Mouse (Mus musculus): ENCODE measurements around the gene Ifi27l2b. TPM values are rescaled to one million over a fixed set of nuclear protein-coding genes. Genes with fewer than 3 reads are reported as not detected.

Ifi27l2b gene
- 0.12 TPM for polyA plus RNA-seq (2012; fragmentation: generic; extraction: Trizol)
- long read RNA-seq, experiment 1: 0 reads
- long read RNA-seq, experiment 2: 0 reads

GRCm38 (mm10) chr12:103457140-103457539 is at the start of gene Ifi27l2b:
TSS of gene Ifi27l2b (minus strand) at chr12:103457223.
- Histone ChIP-seq H3K4me3 (ENCODE audit: insufficient read depth, poor library complexity, severe bottlenecking) (no peak within 1 kb of the TSS), H3K79me3 (ENCODE audit: low read depth) (no peaks in the 10 kb centered on the region), H3K79me2 (ENCODE audit: control insufficient read depth, insufficient read depth) (no peaks in the 10 kb centered on the region), H3K27me3 (ENCODE audit: control insufficient read depth, insufficient read depth, insufficient read length) (no peaks in the 10 kb centered on the region), H3K36me3 (ENCODE audit: control insufficient read depth, insufficient read depth) (no peaks in the 10 kb centered on the region), H3ac (ENCODE audit: control insufficient read depth, insufficient read length, low read depth) (no peak within 1 kb of the TSS)
- no peak for TF ChIP-seq MYOG (IDR thresholded peaks at IDR 0.05; ENCODE audit: control insufficient read depth, extremely low read depth, insufficient read length)

- Histone ChIP-seq H3K79me3 (ENCODE audit: low read depth) (no peaks in the 10 kb centered on the region), H3K36me3 (ENCODE audit: control insufficient read depth, insufficient read depth) (no peaks in the 10 kb centered on the region), H3K4me3 (ENCODE audit: insufficient read depth, poor library complexity, severe bottlenecking) (no peak overlapping the region), H3K27me3 (ENCODE audit: control insufficient read depth, insufficient read depth, insufficient read length) (no peaks in the 10 kb centered on the region), H3ac (ENCODE audit: control insufficient read depth, insufficient read length, low read depth) (no peak overlapping the region), H3K79me2 (ENCODE audit: control insufficient read depth, insufficient read depth) (no peaks in the 10 kb centered on the region)
- TF ChIP-seq MYOG (IDR thresholded peaks at IDR 0.05; ENCODE audit: control insufficient read depth, extremely low read depth, insufficient read length) (no peak), USF1 (IDR thresholded peaks at IDR 0.05; ENCODE audit: low read depth) (no peak), FOSL1 (IDR thresholded peaks at IDR 0.05; ENCODE audit: insufficient read depth, low read length, poor library complexity, severe bottlenecking) (no peak), CEBPB (IDR thresholded peaks at IDR 0.05; ENCODE audit: low read depth) (no peak), MYOD1 (IDR thresholded peaks at IDR 0.05; ENCODE audit: control insufficient read depth, insufficient read length, low read depth) (no peak), MAX (IDR thresholded peaks at IDR 0.05) (no peak), CTCF (IDR thresholded peaks at IDR 0.05; ENCODE audit: control insufficient read depth, insufficient read depth, insufficient read length) (no peak)
Observed at GRCm38 (mm10) chr12:103504402-103504801, 47.4 kb upstream of the Ifi27l2b start.

- TF ChIP-seq CTCF (IDR thresholded peaks at IDR 0.05; ENCODE audit: control insufficient read depth, insufficient read depth, insufficient read length) (no peak), USF1 (IDR thresholded peaks at IDR 0.05; ENCODE audit: low read depth) (no peak), CEBPB (IDR thresholded peaks at IDR 0.05; ENCODE audit: low read depth) (no peak), MYOD1 (IDR thresholded peaks at IDR 0.05; ENCODE audit: control insufficient read depth, insufficient read length, low read depth) (no peak)
Observed at GRCm38 (mm10) chr12:103503300-103503699, 46.3 kb upstream of the Ifi27l2b start.

GRCm38 (mm10) chr12:103499261-103499660 is 42.2 kb upstream of the Ifi27l2b start:
- Histone ChIP-seq H3K79me2 (ENCODE audit: control insufficient read depth, insufficient read depth) (no peaks in the 10 kb centered on the region), H3K79me3 (ENCODE audit: low read depth) (no peaks in the 10 kb centered on the region), H3K27me3 (ENCODE audit: control insufficient read depth, insufficient read depth, insufficient read length) (no peaks in the 10 kb centered on the region), H3K36me3 (ENCODE audit: control insufficient read depth, insufficient read depth) (no peaks in the 10 kb centered on the region), H3ac (ENCODE audit: control insufficient read depth, insufficient read length, low read depth) (no peak overlapping the region), H3K4me3 (ENCODE audit: insufficient read depth, poor library complexity, severe bottlenecking) (no peak overlapping the region)
- TF ChIP-seq FOSL1 (IDR thresholded peaks at IDR 0.05; ENCODE audit: insufficient read depth, low read length, poor library complexity, severe bottlenecking): no peak

More at GRCm38 (mm10) chr12:103503300-103503699, 46.3 kb upstream of the Ifi27l2b start:
- Histone ChIP-seq H3K79me2 (ENCODE audit: control insufficient read depth, insufficient read depth) (no peaks in the 10 kb centered on the region), H3ac (ENCODE audit: control insufficient read depth, insufficient read length, low read depth) (no peak overlapping the region), H3K36me3 (ENCODE audit: control insufficient read depth, insufficient read depth) (no peaks in the 10 kb centered on the region), H3K27me3 (ENCODE audit: control insufficient read depth, insufficient read depth, insufficient read length) (no peaks in the 10 kb centered on the region), H3K79me3 (ENCODE audit: low read depth) (no peaks in the 10 kb centered on the region), H3K4me3 (ENCODE audit: insufficient read depth, poor library complexity, severe bottlenecking) (no peak overlapping the region)

- Histone ChIP-seq H3K4me3 (ENCODE audit: insufficient read depth, poor library complexity, severe bottlenecking) (no peak overlapping the region), H3K36me3 (ENCODE audit: control insufficient read depth, insufficient read depth) (no peaks in the 10 kb centered on the region), H3ac (ENCODE audit: control insufficient read depth, insufficient read length, low read depth) (no peak overlapping the region), H3K27me3 (ENCODE audit: control insufficient read depth, insufficient read depth, insufficient read length) (no peaks in the 10 kb centered on the region), H3K79me2 (ENCODE audit: control insufficient read depth, insufficient read depth) (no peaks in the 10 kb centered on the region), H3K79me3 (ENCODE audit: low read depth) (no peaks in the 10 kb centered on the region)
- TF ChIP-seq MYOD1 (IDR thresholded peaks at IDR 0.05; ENCODE audit: control insufficient read depth, insufficient read length, low read depth) (no peak), MAX (IDR thresholded peaks at IDR 0.05) (no peak), CTCF (IDR thresholded peaks at IDR 0.05; ENCODE audit: control insufficient read depth, insufficient read depth, insufficient read length) (no peak), CEBPB (IDR thresholded peaks at IDR 0.05; ENCODE audit: low read depth) (no peak), MYOG (IDR thresholded peaks at IDR 0.05; ENCODE audit: control insufficient read depth, extremely low read depth, insufficient read length) (no peak), USF1 (IDR thresholded peaks at IDR 0.05; ENCODE audit: low read depth) (no peak), FOSL1 (IDR thresholded peaks at IDR 0.05; ENCODE audit: insufficient read depth, low read length, poor library complexity, severe bottlenecking) (no peak)
Observed at GRCm38 (mm10) chr12:103498768-103499167, 41.7 kb upstream of the Ifi27l2b start.

GRCm38 (mm10) chr12:103494486-103494885 is 37.5 kb upstream of the Ifi27l2b start:
- Histone ChIP-seq H3K36me3 (ENCODE audit: control insufficient read depth, insufficient read depth) (no peaks in the 10 kb centered on the region), H3K79me3 (ENCODE audit: low read depth) (no peaks in the 10 kb centered on the region), H3K27me3 (ENCODE audit: control insufficient read depth, insufficient read depth, insufficient read length) (no peaks in the 10 kb centered on the region), H3K4me3 (ENCODE audit: insufficient read depth, poor library complexity, severe bottlenecking) (no peak overlapping the region), H3ac (ENCODE audit: control insufficient read depth, insufficient read length, low read depth) (no peak overlapping the region), H3K79me2 (ENCODE audit: control insufficient read depth, insufficient read depth) (no peaks in the 10 kb centered on the region)
- peak; percentile 30 for TF ChIP-seq CTCF (IDR thresholded peaks at IDR 0.05; ENCODE audit: control insufficient read depth, insufficient read depth, insufficient read length)
- no peak for TF ChIP-seq MYOG (IDR thresholded peaks at IDR 0.05; ENCODE audit: control insufficient read depth, extremely low read depth, insufficient read length)
- TF ChIP-seq FOSL1 (IDR thresholded peaks at IDR 0.05; ENCODE audit: insufficient read depth, low read length, poor library complexity, severe bottlenecking): no peak
- TF ChIP-seq MAX (IDR thresholded peaks at IDR 0.05): no peak
- no peak for TF ChIP-seq CEBPB (IDR thresholded peaks at IDR 0.05; ENCODE audit: low read depth)
